Mouse (Mus musculus) lung, postnatal 0 days (tissue): Measurements from ENCODE around the gene Trpv2. TPM values are rescaled to one million over a fixed set of nuclear protein-coding genes. Genes with fewer than 3 reads are reported as not detected.

ENCODE experiments used
- ATAC-seq: fragments of 200-750 bp; cut with Nextera tagmentation; 2 replicates; pipeline ENCODE4 v1.8.0; 2017; ENCODE audit warnings: moderate library complexity
- DNase-seq: peaks from one replicate; pipeline ENCODE4 v3.0.0-alpha.2; 2016; ENCODE audit warnings: low spot score
- H3K27ac ChIP-seq: fragments of 300-500 bp; sonication (generic); 2 replicates; pipeline ENCODE4 v1.5.1; 2014; ENCODE audit warnings: antibody characterized with exemption, mild to moderate bottlenecking, low read length, mixed read lengths
- H3K27me3 ChIP-seq: fragments of 300-500 bp; sonication (generic); replicated peaks from 2 replicates; pipeline ENCODE4 v1.6.1; 2014; ENCODE audit warnings: low read length, mixed read lengths; ENCODE audit not compliant: insufficient read depth
- H3K36me3 ChIP-seq: fragments of 300-500 bp; sonication (generic); 2 replicates; pipeline ENCODE4 v1.6.1; 2014; ENCODE audit warnings: low read length, mixed read lengths; ENCODE audit not compliant: insufficient read depth
- H3K4me1 ChIP-seq: fragments of 300-500 bp; sonication (generic); 2 replicates; pipeline ENCODE4 v1.6.1; 2014; ENCODE audit warnings: antibody characterized with exemption, low read depth, low read length, mixed read lengths; ENCODE audit not compliant: insufficient read depth
- H3K4me2 ChIP-seq: fragments of 300-500 bp; sonication (generic); replicated peaks from 2 replicates; pipeline ENCODE4 v1.6.1; 2014; ENCODE audit warnings: low read depth, mild to moderate bottlenecking, low read length, moderate library complexity, mixed read lengths
- H3K4me3 ChIP-seq: fragments of 300-500 bp; sonication (generic); 2 replicates; pipeline ENCODE4 v1.5.1; 2014; ENCODE audit warnings: low read depth, low read length
- H3K9ac ChIP-seq: fragments of 300-500 bp; sonication (generic); replicated peaks from 2 replicates; pipeline ENCODE4 v1.6.1; 2014; ENCODE audit warnings: low read depth, mild to moderate bottlenecking
- H3K9me3 ChIP-seq: fragments of 300-500 bp; sonication (generic); 2 replicates; pipeline ENCODE4 v1.6.1; 2016; ENCODE audit warnings: low read length, mixed read lengths
- CTCF ChIP-seq: IDR thresholded peaks from 2 replicates; pipeline ENCODE4 v1.5.1; 2016; ENCODE audit warnings: antibody characterized with exemption, mild to moderate bottlenecking
- EP300 ChIP-seq: IDR thresholded peaks from 2 replicates; pipeline ENCODE4 v1.6.1; 2016; ENCODE audit warnings: antibody characterized with exemption, mild to moderate bottlenecking, control low read depth
- WGBS: fragments of 180-500 bp; shearing (Covaris S2); extraction: QIAGEN DNeasy Blood & Tissue Kit; methylation state at CpG from one replicate; pipeline ENCODE4 v1.1.7; 2014; 5-methylcytosine and 5-hydroxymethylcytosine counted together
- polyA plus RNA-seq: library from polyadenylated mRNA; unstranded; fragments of >200 nt; fragmentation: Nextera tagmentation; extraction: Ambion mirVana; gene quantifications from 2 replicates; pipeline ENCODE4 v1.2.1, GENCODE M21; 2015

The Trpv2 gene
- polyA plus RNA-seq, 1 experiment from 2014 or later, result 6.1 TPM

GRCm38 (mm10) chr11:62629352-62630224 lies 55.3 kb downstream of the Trpv2 start:
- DNase-seq (no peak), ATAC-seq (no peak)
- WGBS, result 7% methylated on average over 9 of the region's 9 CpGs
- Histone ChIP-seq H3K4me3 (no peak overlapping the region), H3K9ac (no peak overlapping the region), H3K27me3 (no peaks in the 10 kb centered on the region), H3K4me2 (no peak overlapping the region), H3K9me3 (no peaks in the 10 kb centered on the region), H3K27ac (no peak overlapping the region), H3K4me1 (peaks cover 16% of the 10 kb centered on the region), H3K36me3 (no peaks in the 10 kb centered on the region)
- TF ChIP-seq EP300, result no peak
- 0 out of 2 replicates have a peak, but pooled peaks have one; percentile 4 for TF ChIP-seq CTCF

DNA sequence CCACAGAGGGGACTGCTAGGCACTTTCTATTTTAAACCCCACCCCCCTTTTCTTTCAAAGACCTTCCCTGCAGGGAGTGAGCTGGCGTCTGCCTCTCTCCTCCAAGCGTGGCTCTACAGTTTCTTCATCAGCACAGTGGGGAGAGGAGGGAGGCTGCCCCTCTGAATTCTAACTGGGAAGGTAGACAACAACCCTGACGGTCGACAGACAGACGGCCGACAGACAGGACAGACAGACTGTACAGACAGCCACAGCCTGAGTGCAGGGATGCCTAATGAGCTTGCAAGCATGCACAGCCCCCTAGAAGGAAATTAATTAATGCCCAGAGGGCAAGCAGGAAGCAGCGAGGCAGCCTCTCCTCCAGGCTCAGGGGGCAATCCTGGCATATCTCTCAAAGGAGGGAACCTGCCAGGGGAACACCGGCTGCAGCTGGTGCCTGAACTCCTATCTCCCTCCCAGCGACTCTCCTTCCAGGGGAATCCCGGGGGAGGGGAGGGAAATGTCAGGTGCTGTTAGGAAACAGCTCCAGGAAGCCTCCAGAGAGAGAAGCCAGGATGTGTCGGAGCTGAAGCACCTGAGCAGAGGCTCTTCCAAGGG lies 56.0 kb downstream of the Trpv2 start:
- no peak for DNase-seq
- Histone ChIP-seq H3K9ac (no peak overlapping the region), H3K4me1 (peaks cover 12% of the 10 kb centered on the region; the same call in 1 of the 2 replicates)

DNA sequence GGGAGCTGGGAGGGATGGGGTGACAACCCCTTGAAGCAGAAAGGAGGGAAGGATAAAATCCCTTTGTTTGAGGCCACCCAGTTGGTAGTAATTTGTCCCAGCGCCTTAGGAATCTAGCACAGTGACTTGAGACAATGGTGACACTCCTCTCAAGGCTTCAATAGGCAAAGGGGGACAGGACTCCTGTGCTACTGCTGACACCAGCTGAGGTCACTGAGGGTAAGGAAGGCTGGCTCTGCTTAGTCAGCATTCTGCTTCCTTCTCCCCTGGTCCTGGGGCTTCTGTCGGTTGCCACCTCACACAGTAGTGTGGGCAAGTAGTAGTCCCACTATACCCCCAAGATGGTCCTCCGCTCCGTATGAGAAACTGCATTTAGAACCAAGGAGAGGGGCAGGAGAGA lies 56.9 kb downstream of the Trpv2 start:
- H3K4me1 ChIP-seq, result peaks cover 12% of the 10 kb centered on the region; the same call in 1 of the 2 replicates
- TF ChIP-seq EP300 (no peak), CTCF (no peak)

More for the DNA sequence above, 56.0 kb downstream of the Trpv2 start:
- no peak for ATAC-seq
- TF ChIP-seq CTCF (no peak), EP300 (no peak)
- no peak overlapping the region for H3K4me3 ChIP-seq
- H3K36me3 ChIP-seq, result no peaks in the 10 kb centered on the region
- H3K27me3 ChIP-seq, result no peaks in the 10 kb centered on the region
- 12% methylated on average over 11 of the region's 11 CpGs for WGBS
- no peaks in the 10 kb centered on the region for H3K9me3 ChIP-seq
- H3K4me2 ChIP-seq, result no peak overlapping the region
- no peak overlapping the region for H3K27ac ChIP-seq

GRCm38 (mm10) chr11:62635406-62635805 lies 61.1 kb downstream of the Trpv2 start:
- H3K4me2 ChIP-seq, result no peak overlapping the region
- H3K4me1 ChIP-seq, result peaks cover 7% of the 10 kb centered on the region
- ATAC-seq, result no peak; the same call in 1 of the 2 replicates
- no peak overlapping the region for H3K4me3 ChIP-seq
- TF ChIP-seq EP300 (no peak), CTCF (no peak)
- H3K27me3 ChIP-seq, result no peaks in the 10 kb centered on the region
- no peak overlapping the region for H3K9ac ChIP-seq
- H3K36me3 ChIP-seq, result no peaks in the 10 kb centered on the region
- H3K9me3 ChIP-seq, result no peaks in the 10 kb centered on the region
- no peak overlapping the region for H3K27ac ChIP-seq
- 51% methylated on average over 3 of the region's 3 CpGs for WGBS
- DNase-seq, result peak; percentile 40

More for the DNA sequence above, 56.9 kb downstream of the Trpv2 start:
- no peaks in the 10 kb centered on the region for H3K9me3 ChIP-seq
- H3K36me3 ChIP-seq, result no peaks in the 10 kb centered on the region
- no peak for ATAC-seq
- no peak overlapping the region for H3K9ac ChIP-seq
- no peak for DNase-seq
- H3K4me2 ChIP-seq, result no peak overlapping the region
- no peak overlapping the region for H3K27ac ChIP-seq
- H3K4me3 ChIP-seq, result no peak overlapping the region
- no peaks in the 10 kb centered on the region for H3K27me3 ChIP-seq
- 57% methylated on average over 4 of the region's 4 CpGs for WGBS

DNA sequence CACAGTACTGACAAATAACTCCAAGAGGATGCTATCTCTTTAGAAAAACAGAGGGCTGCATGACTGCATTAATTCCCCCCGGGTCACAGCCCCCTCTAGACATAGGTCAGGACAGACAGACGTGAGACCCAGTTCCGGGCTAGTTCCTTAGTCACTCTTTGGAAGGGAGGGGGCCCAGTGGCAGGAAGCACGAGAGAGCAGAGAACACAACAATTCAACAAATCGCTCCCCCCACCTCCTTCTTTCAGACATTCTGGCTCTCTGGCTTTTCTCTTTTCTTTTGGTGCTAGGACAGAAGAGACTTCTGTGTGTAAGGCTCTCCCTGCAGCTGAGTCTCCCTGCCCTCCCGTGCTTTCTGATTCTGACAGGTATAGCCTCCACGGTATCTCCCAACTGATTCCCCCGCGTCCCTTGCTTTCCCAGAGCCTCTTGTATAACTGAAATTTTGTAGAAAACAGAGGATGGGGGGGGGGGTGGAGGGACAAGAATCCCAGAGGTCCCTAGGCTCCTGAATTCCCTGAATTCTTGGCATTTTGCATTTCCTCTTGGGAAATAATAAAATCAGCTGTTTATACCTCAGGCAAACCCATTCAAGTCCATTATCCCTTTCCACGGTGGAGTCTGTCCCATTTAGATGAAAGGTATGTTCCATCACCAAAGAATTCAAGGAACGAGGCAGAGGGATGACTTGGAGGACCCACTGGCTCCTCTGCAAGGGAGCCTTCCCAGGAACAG lies 62.0 kb downstream of the Trpv2 start:
- no peak overlapping the region for H3K9ac ChIP-seq
- no peak overlapping the region for H3K4me3 ChIP-seq
- no peak overlapping the region for H3K4me2 ChIP-seq
- peaks cover 3% of the 10 kb centered on the region; the same call in 1 of the 2 replicates for H3K4me1 ChIP-seq
- DNase-seq, result no peak
- peak overlapping the region; percentile 57; the same call in 1 of the 2 replicates for H3K27ac ChIP-seq
- H3K27me3 ChIP-seq, result no peaks in the 10 kb centered on the region
- no peak; the same call in 1 of the 2 replicates for ATAC-seq
- WGBS, result 53% methylated on average over 11 of the region's 11 CpGs
- TF ChIP-seq CTCF (no peak), EP300 (no peak)
- no peaks in the 10 kb centered on the region for H3K36me3 ChIP-seq
- no peaks in the 10 kb centered on the region for H3K9me3 ChIP-seq

DNA sequence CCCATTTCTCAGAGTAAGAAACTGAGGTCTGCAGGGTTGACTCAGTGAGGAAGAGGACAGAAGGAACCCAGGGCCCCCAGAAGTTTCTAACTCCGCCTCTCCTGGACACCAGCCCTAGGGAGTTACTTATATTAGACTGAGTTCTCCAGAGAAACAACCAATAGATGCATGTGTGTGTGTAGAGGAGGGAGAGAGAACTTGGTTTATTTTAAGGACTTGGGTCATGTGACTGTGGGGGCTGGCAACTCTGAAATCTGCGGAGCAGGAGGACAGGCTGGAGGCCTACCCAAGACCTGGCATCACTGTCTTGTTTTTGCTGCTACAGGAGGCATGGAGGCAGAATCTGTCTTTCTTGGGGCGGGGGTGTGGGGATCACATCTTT lies 62.5 kb downstream of the Trpv2 start:
- Histone ChIP-seq H3K4me2 (no peak overlapping the region), H3K4me3 (no peak overlapping the region), H3K27ac (0 out of 2 replicates have a peak overlapping the region, but pooled peaks have one; percentile 57), H3K9ac (no peak overlapping the region), H3K9me3 (no peaks in the 10 kb centered on the region), H3K36me3 (no peaks in the 10 kb centered on the region), H3K4me1 (peaks cover 5% of the 10 kb centered on the region; the same call in 1 of the 2 replicates), H3K27me3 (no peaks in the 10 kb centered on the region)
- DNase-seq (peak; percentile 49), ATAC-seq (peak; percentile 55)
- TF ChIP-seq CTCF (no peak), EP300 (no peak)
- WGBS, result 69% methylated on average over 3 of the region's 3 CpGs
